Mouse (Mus musculus) fibroblast of lung, adult 2 months (primary cell): ENCODE measurements around the gene Cadps2.

Source experiments
- DNase-seq: peaks from one replicate; pipeline ENCODE4 v3.0.0-alpha.2; 2011; ENCODE audit warnings: low read depth

Gene Cadps2

DNA sequence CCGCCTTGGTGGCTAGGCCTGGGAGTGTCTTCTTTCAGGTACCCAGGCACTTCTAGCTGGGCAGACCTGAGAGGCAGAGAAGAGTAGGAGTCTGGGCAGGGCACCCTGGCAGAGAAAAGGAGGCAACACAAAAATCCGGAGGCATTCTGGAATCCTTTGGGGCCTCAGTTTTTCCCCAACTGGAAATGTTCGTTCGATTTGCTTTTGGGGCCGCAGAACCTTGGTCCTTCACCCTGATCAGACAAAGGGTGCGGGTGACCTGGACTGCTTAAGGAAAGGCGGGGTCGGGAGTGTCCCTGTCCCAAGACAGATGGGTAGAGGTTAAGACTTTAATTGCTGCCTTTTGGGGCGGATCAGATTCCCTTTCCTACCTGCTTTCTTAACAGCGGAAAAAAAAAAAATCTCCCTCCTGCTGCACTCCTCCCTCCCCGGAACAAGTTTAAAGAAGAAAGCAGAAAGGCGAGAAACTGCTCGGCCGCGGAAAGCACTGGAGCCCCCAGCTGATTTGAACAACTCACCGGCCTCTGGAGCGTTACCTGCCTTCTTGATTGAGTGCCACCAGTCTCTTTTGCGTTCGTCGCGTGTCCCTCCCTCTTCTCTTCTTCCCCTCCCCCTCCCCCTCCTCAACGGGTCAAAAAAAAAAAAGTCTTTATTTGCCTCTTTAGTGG, 588.8 kb downstream of the Cadps2 start:
- DNase-seq, result no peak

DNA sequence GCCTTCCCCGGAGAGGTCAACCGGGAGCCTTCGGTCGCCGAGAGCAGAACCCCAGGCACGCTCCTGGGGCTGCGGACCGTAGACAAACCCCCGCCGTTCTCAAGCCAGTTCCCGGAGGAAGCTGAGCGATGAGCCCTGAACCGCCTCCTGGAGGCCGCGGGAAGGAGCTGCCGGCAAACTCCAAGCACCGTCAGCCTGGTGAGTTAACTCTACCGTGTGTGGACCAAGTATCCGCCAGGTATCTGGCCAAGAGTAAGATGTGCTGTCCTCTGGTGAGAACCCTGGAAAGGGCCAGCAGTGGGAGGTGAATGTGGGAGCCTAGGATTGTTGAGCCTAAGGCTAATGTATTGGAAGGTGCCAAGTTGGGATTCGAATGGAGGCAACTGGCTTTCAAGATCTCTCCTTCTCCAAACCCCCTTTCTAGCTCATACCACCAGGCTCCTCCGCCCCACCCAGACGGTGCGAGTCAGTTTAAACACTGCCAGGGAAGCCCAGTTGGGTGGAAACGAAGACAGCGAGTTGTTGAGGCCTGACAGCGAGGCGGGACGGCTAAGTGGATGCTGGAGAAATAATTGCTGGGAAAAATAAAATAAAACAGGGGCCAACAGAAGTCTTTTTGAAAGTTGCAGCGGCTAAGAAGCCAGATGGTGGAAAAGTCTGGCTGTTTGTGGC, 589.5 kb downstream of the Cadps2 start:
- DNase-seq, result no peak

DNA sequence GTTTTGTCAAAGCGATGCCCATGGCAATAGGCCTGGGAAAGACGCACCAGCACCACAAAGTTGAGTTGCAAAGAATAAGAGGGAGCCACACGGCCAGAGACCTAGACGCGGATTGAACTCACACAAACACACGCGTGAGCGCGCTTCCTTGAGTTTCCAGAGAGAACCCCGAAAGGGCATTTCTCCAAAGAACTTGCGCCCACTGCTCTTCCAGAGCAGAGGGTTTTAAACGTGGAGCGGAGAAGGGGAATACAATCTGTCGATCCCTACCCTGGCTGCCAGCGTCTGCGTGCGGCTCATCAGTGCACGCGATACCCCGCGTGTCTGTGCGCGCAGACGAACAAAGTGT, 590.2 kb downstream of the Cadps2 start:
- DNase-seq, result no peak

DNA sequence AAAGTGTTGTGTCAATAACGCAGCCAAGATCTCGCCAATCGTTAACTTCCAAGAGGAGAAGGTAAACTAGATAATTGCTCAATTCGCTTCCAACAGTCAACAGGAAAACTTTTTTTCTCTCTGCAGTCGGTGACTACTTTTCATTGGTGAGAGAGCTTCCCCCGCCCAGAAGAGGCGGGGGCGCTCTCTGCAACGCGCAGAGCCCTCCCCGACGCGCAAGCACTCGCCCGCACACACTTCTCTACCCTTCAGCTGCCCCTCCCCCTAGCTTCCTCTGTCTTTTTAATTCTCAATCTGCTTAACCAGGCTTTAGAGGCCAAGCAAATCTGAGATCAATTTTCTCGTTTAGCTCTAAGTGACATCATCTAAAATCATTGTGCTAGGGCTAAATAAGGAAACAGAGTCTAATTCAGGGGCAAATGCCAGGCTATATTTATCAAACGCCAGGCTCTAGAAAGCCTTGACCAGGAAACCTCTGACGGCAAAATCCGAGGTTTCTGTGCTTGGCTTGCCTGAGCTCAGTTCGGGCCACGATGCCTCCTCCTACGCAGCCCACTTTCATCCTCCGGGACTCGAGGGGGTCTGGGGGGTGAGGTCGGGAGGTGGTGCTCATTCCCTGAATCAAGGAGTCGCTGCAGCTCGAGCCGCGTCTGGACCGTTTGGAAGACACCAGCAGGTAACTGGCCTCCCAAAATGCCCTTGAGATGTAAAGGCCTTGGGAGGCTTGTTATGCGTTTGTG, 590.7 kb downstream of the Cadps2 start, which contains the start of gene Fezf1:
Fezf1 (minus strand) TSS at position 50 of the 740 bp plus-strand sequence.
- DNase-seq, result no peak

DNA sequence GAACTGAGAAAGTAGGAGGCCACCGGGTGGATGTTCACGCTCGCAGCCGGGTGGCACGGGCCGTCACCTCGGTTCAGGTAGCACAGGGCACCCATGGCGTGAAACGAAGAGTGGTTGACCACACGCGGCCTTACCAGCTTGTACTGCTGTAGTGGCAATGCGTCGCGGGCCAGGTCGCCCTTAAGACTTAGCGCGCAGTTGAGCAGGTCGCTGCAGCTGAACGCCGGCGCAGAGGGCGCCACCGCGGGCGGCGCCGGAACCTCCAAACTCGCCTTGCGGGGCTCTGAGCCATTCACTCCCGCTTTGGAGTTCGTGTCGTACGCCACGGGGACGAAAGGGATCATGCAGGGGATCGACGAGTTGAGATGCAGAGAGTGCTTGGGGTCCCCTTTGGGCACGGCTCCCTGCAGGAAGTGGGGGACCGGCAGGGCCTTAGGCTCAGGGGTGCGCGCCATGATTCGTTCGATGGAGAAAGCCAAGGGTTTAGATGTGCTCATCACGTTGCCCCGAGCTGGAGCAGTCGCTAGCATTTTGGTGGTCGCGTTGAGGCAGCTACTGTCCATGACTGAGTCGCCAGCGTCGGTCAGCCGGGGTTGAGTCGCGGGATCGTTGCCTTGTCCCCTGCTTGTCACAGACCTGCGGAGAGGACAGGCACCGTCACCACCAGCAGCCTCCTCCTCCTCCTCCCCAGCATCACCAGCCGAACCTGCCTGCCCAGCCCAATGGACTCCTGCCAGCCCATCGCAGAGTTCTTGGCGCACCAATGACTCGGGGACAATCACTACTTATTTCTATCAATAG, 591.5 kb downstream of the Cadps2 start:
- no peak for DNase-seq

DNA sequence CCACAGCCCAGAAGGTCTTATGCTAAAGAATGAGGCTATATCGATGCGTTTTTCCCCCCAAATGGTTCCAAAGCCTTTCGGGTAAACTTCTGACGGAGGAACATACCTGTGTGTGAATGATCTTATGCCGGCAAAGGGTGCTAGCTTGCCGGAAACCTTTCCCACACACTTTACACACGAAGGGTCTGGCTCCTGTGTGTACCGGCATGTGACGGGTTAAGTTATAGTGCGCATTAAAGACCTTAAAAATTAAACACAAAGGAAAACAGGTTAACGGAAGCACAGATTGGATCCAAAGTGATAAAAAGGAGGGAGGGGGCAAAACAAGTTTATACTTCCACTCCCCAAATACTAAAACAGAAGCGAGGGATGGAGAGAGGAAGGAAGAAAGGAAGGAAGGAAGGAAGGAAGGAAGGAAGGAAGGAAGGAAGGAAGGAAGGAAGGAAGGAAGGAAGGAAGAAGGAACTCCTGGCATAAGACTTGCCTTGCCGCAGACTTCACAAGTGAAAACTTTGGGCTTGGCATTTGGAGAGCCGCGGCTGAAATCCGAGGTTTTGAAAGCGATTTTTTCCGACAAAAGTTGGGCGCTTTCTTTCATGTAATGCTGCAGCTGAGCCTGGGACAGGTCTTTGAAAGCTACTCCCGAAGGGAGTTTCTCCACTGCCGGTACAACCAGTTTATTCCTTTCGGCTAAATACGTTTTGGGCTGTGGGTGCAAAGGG, 592.3 kb downstream of the Cadps2 start:
- DNase-seq, result no peak

DNA sequence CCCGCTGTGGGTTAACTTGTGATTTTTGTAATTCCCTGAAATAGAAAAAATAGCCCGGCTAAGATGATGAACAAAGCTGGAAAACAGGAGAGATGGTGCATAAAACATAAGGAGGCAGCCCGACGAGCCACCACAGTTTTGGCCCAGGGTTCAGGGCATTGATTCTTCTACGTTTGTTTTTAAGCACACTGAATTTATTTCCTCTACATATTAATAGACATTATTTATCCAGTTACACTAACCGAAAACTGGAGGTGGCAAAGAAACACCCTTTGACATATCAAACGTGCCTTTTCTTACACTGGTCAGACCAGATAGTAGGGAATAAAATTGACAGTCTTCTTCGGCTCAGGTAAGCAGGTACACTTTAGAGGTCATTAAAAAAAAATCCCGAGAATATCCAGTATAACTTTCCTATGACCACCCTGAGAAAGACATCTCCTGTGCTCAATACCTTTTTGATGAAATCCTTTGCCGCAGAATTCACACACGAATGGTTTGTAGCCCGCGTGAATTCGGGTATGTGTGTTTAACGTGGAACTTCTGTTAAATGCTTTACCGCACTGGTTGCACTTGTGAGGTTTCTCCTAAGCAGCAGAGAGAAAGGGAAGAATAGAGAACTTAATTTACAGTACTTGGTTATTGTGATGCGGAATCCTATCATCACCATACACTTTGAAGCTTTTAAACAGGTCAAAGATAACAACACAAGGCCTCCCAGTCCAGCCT, 593.0 kb downstream of the Cadps2 start:
- no peak for DNase-seq

DNA sequence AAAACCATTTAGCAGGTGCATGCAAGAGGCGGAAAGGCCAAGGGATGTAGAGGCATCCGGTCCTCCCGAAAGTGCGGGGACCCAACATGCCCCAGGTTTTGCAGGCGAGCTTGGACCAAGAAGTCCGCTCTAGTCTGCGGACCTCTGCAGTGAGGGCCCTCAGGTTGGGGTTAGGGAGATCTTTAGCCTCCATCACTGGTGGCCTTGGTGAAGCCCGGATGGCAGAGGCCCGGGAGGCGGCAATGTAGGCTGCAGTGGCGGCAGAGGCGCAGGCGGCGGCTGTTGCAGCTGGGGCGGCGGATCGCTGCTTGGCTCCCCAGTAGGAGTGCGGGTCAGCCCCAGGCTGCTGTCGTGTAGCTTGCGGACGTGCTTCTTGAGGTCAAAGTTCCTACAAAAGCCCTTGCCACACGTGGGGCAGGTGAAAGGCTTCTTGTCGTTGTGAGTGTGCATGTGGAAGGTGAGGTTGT, 593.6 kb downstream of the Cadps2 start:
- no peak for DNase-seq

DNA sequence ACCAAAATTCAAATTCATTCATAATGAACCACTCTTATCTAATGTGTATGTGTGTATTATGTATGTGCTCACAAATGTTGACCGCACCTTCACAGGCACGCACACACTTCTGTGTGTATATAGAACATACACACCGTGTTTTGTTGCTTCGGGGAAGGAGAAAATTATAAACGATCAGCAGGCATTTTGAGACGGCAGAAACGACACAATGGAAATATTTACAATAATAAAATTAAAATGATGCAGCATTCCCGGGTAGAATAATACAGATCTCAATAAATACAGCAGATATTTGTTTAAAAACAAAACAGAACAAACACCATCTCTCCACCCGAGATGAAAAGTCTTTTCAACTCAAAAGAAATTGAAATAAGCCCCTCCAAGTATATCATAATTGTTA, 594.1 kb downstream of the Cadps2 start:
- no peak for DNase-seq

DNA sequence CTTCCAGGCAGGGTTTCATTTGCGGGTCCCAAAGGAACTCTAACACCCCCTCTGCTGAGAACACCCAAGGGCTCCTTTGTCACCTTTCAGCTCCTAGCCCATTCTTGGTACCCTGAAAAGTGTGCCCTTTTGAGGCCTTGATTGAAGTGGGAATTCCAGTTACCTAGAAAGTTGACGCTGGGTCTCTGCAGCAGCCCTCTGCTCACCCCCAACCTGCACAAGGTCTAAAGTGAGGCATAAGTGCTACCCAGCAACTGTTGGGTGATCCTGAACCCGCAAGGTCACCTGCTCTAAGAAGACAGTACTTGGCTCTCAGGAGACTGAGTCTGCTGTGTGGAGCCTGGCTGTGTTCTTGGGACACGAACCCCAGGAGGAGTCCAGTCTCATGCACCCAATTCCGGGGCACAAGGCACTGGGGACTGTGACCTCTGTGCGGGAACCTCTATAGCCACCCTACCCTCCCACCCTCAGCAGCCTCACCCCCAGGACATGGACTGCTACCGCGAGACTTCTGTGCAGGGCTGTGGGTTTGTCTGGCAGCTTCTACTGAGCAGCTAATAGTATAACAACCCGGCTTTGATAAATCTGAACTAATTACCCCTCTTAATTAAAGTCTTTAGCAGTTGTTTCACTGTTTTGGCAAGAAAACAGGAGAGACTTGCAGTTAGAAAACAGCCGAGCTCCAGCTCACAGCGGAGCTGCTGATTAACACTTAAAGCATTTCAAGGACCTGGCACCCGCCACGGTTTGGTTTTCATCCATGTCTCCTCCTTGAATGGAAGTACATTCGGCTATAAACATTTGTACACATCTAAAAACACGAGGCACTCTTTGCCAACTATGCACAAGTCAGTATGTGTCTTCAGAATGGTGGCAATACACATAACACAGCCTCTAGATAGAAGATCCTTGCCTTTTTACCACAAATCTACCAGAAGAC, 595.1 kb downstream of the Cadps2 start:
- no peak for DNase-seq
